Mouse (Mus musculus) hindbrain, postnatal 0 days (tissue): ENCODE data around the gene Trove2. TPM values are rescaled to one million over a fixed set of nuclear protein-coding genes. Genes with fewer than 3 reads are reported as not detected.
A peak's percentile ranks its signal among the peaks of the same experiment; 100 is the strongest.
"Not testable (repeated sequence)": the region's sequence is repeated elsewhere in the genome, so short reads cannot be mapped to it uniquely, and the experiment has no call there.

ENCODE experiments used
- ATAC-seq: fragments of 200-750 bp; cut with Nextera tagmentation; 2 replicates; pipeline ENCODE4 v1.8.0; 2017; ENCODE audit warnings: mild to moderate bottlenecking, moderate TSS enrichment, moderate library complexity
- DNase-seq: peaks from one replicate; pipeline ENCODE4 v3.0.0-alpha.2; 2015; ENCODE audit warnings: low spot score
- H3K27ac ChIP-seq: fragments of 300-500 bp; sonication (generic); 2 replicates; pipeline ENCODE4 v1.5.1; 2014; ENCODE audit warnings: mild to moderate bottlenecking
- H3K27me3 ChIP-seq: fragments of 300-500 bp; sonication (generic); 2 replicates; pipeline ENCODE4 v1.6.1; 2014; ENCODE audit warnings: low read length, mixed read lengths; ENCODE audit not compliant: insufficient read depth
- H3K36me3 ChIP-seq: fragments of 300-500 bp; sonication (generic); 2 replicates; pipeline ENCODE4 v1.6.1; 2014; ENCODE audit warnings: low read length, mixed read lengths; ENCODE audit not compliant: insufficient read depth
- H3K4me1 ChIP-seq: fragments of 300-500 bp; sonication (generic); 2 replicates; pipeline ENCODE4 v1.6.1; 2014; ENCODE audit warnings: antibody characterized with exemption, low read length, mixed read lengths; ENCODE audit not compliant: insufficient read depth
- H3K4me2 ChIP-seq: fragments of 300-500 bp; sonication (generic); 2 replicates; pipeline ENCODE4 v1.6.1; 2014; ENCODE audit warnings: low read depth, mild to moderate bottlenecking, low read length, moderate library complexity, mixed read lengths
- H3K4me3 ChIP-seq: fragments of 300-500 bp; sonication (generic); 2 replicates; pipeline ENCODE4 v1.5.1; 2014; ENCODE audit warnings: low read length
- H3K9ac ChIP-seq: fragments of 300-500 bp; sonication (generic); replicated peaks from 2 replicates; pipeline ENCODE4 v1.6.1; 2014; ENCODE audit warnings: mild to moderate bottlenecking, low read length, moderate library complexity, mixed read lengths
- H3K9me3 ChIP-seq: fragments of 300-500 bp; sonication (generic); 2 replicates; pipeline ENCODE4 v1.6.1; 2016; ENCODE audit warnings: low read length, mixed read lengths
- CTCF ChIP-seq: IDR thresholded peaks from 2 replicates; pipeline ENCODE4 v1.5.1; 2016; ENCODE audit warnings: antibody characterized with exemption, control low read depth, low read depth
- WGBS: fragments of 180-500 bp; shearing (Covaris S2); extraction: QIAGEN DNeasy Blood & Tissue Kit; methylation state at CpG from one replicate; pipeline ENCODE4 v1.1.7; 2014; 5-methylcytosine and 5-hydroxymethylcytosine counted together
- polyA plus RNA-seq: library from polyadenylated mRNA; unstranded; fragments of >200 nt; fragmentation: Nextera tagmentation; extraction: Ambion mirVana; gene quantifications from 2 replicates; pipeline ENCODE4 v1.2.1, GENCODE M21; 2015
- total RNA-seq: library from RNA; depleted of rRNA; stranded (reverse); fragments of >200 nt; gene quantifications from 2 replicates; pipeline ENCODE4 v1.2.3, GENCODE M21; 2014

Trove2 gene
- total and polyA plus RNA-seq, 2 experiments from 2014 or later, result 24.2 to 28.6 TPM

DNA sequence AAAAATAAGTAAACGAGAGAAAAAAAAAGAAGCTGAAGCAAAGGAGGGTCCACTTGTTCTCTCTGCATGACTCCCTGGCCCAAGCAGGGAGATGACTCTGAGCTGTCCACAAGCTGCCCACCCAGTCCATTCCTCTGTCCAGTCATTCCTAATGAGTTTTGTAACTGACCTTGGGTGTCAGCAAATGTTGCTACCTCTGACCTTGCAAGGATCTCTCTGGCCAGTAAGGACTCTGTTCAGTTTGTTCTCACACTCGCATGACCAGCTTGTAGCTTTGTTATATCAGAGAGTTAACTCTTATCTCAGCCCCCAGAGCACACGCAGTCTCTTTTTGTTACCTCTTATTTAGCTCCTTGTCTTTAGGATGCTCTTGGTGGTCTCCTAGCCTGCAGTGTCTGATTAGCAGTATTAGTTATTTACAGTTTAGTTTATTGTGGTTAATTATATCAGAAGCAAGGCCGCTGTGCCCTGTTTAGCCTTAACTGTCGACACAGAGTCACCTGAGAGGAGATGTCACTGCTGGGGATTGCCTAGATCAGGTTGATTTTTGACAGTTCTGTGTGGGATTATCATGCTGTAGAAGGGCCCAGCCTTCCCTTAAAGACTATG, 52.3 kb downstream of the Trove2 start:
- H3K9me3 ChIP-seq, result no peaks in the 10 kb centered on the region
- H3K4me3 ChIP-seq, result no peak overlapping the region
- no peak overlapping the region for H3K9ac ChIP-seq
- no peak for TF ChIP-seq CTCF
- WGBS, result 92% methylated on average over 5 of the region's 5 CpGs
- no peaks in the 10 kb centered on the region for H3K36me3 ChIP-seq
- H3K27ac ChIP-seq, result no peak overlapping the region
- DNase-seq, result no peak
- no peak for ATAC-seq
- no peaks in the 10 kb centered on the region for H3K27me3 ChIP-seq
- H3K4me2 ChIP-seq, result no peak overlapping the region
- no peaks in the 10 kb centered on the region for H3K4me1 ChIP-seq

- no CpG with 5 or more reads among the region's 2 CpGs for WGBS
- ATAC-seq, result not testable (repeated sequence)
Observed at GRCm38 (mm10) chr1:143716038-143716437, 60.8 kb downstream of the Trove2 start, which contains the start of gene Glrx2. Gene Glrx2 (plus strand): TSS chr1:143716338.

GRCm38 (mm10) chr1:143710627-143710976, 66.3 kb downstream of the Trove2 start:
- DNase-seq (no peak), ATAC-seq (no peak)
- TF ChIP-seq CTCF, result no peak
- Histone ChIP-seq H3K36me3 (no peaks in the 10 kb centered on the region), H3K27ac (no peak overlapping the region), H3K4me2 (no peak overlapping the region), H3K27me3 (no peaks in the 10 kb centered on the region), H3K4me3 (no peak overlapping the region), H3K4me1 (no peaks in the 10 kb centered on the region), H3K9me3 (no peaks in the 10 kb centered on the region), H3K9ac (no peak overlapping the region)
- WGBS, result 87% methylated on average over 5 of the region's 5 CpGs

More at GRCm38 (mm10) chr1:143716038-143716437, 60.8 kb downstream of the Trove2 start, which contains the start of gene Glrx2:
- not testable (repeated sequence) for H3K27me3 ChIP-seq, H3K9me3 ChIP-seq, H3K4me1 ChIP-seq, H3K27ac ChIP-seq, H3K36me3 ChIP-seq, H3K4me3 ChIP-seq, DNase-seq, H3K9ac ChIP-seq, H3K4me2 ChIP-seq

GRCm38 (mm10) chr1:143709966-143710626, 66.8 kb downstream of the Trove2 start:
- no peak for DNase-seq
- no peak for TF ChIP-seq CTCF
- H3K9me3 ChIP-seq, result no peaks in the 10 kb centered on the region
- H3K27ac ChIP-seq, result no peak overlapping the region
- no peak overlapping the region for H3K9ac ChIP-seq
- 69% methylated on average over 7 of the region's 7 CpGs for WGBS
- no peaks in the 10 kb centered on the region for H3K27me3 ChIP-seq
- H3K4me1 ChIP-seq, result no peaks in the 10 kb centered on the region
- no peak for ATAC-seq
- H3K4me3 ChIP-seq, result no peak overlapping the region
- no peak overlapping the region for H3K4me2 ChIP-seq
- no peaks in the 10 kb centered on the region for H3K36me3 ChIP-seq

DNA sequence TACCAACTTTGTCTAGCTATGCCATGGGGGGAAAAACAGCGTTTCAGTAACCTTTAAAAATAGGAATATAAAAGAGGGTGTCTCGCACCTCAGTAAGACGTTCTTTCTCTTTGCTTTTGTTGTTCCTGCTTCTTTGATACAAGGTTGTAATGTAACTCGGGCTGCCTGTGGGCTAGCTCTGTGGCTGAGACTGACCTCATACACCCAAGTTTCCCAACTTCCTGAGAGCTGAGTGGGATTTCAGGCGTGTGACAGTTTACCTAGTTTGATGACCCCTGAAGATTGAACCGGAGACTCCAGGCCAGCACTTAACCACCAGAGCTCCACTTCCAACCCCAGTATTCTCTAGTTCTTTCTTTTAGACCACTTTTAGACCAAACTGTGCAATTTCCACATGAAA, 68.5 kb downstream of the Trove2 start:
- Histone ChIP-seq H3K4me1 (no peaks in the 10 kb centered on the region; the same call in 1 of the 2 replicates), H3K4me2 (no peak overlapping the region), H3K4me3 (no peak overlapping the region), H3K9ac (no peak overlapping the region), H3K27ac (no peak overlapping the region), H3K27me3 (no peaks in the 10 kb centered on the region), H3K9me3 (no peaks in the 10 kb centered on the region), H3K36me3 (no peaks in the 10 kb centered on the region)
- WGBS, result 79% methylated on average over 6 of the region's 6 CpGs
- TF ChIP-seq CTCF, result no peak
- ATAC-seq, result no peak
- DNase-seq, result no peak

GRCm38 (mm10) chr1:143707006-143707405, 69.9 kb downstream of the Trove2 start:
- no peaks in the 10 kb centered on the region; the same call in 1 of the 2 replicates for H3K4me1 ChIP-seq
- no peak overlapping the region for H3K4me2 ChIP-seq
- WGBS, result 39% methylated on average over 4 of the region's 4 CpGs
- TF ChIP-seq CTCF, result no peak
- ATAC-seq (no peak), DNase-seq (peak; percentile 9)
- no peaks in the 10 kb centered on the region for H3K27me3 ChIP-seq
- no peak overlapping the region for H3K27ac ChIP-seq
- no peaks in the 10 kb centered on the region for H3K9me3 ChIP-seq
- no peak overlapping the region for H3K4me3 ChIP-seq
- no peaks in the 10 kb centered on the region for H3K36me3 ChIP-seq
- no peak overlapping the region for H3K9ac ChIP-seq

DNA sequence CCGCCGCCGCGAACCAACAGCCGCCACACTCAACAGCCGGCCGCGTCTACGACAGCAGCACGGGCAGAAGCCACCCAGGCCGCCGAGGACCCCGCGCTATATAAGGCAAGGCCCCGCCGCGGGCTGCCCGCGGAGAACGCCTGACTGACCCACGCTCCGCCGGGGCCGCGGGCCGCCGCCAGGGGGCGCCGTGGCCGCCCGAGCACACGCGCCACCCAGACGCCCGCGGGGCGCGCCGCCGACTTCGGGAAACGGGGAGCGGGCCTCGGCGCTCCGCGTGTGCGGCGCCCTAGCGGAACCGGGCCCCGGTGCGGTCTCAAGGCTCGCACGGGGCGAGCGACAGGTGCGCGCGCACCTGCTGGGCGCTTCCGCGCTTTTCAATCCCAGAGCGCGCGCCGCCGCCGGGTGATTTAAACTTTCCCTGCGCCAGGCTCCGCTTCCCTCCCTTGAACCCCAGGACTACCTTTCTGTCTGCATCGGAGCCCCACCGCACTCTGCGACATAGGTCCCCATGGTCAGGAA, 74.1 kb downstream of the Trove2 start, which contains the start of gene Cdc73:
TSS of gene Cdc73 (minus strand) at position 153 of the 522 bp plus-strand sequence.
- Histone ChIP-seq H3K36me3 (no peaks in the 10 kb centered on the region; the same call in 1 of the 2 replicates), H3K4me1 (peaks cover 3% of the 10 kb centered on the region; the same call in 1 of the 2 replicates), H3K9me3 (no peaks in the 10 kb centered on the region), H3K9ac (peak within 1 kb of the TSS; percentile 88), H3K4me3 (peak within 1 kb of the TSS; percentile 93), H3K27me3 (no peaks in the 10 kb centered on the region), H3K27ac (peak within 1 kb of the TSS; percentile 92), H3K4me2 (peak within 1 kb of the TSS; percentile 88)
- ATAC-seq (peak; percentile 100), DNase-seq (peak; percentile 95)
- 3% methylated on average over 69 of the region's 74 CpGs for WGBS
- no peak for TF ChIP-seq CTCF
